Mouse (Mus musculus): Measurements from ENCODE around the gene Pofut1. TPM values are rescaled to one million over a fixed set of nuclear protein-coding genes. Genes with fewer than 3 reads are reported as not detected.

The Pofut1 gene
- polyA plus RNA-seq, 1 experiment from 2014 or later = 5.7 TPM

- H3K9me3 ChIP-seq = no peaks in the 10 kb centered on the region
- no peak overlapping the region for H3K9ac ChIP-seq (replicated peaks)
- no peak overlapping the region for H3K4me2 ChIP-seq (replicated peaks)
- ATAC-seq (replicated peaks) = no peak
- no peak overlapping the region for H3K27ac ChIP-seq (replicated peaks)
- H3K4me1 ChIP-seq = no peaks in the 10 kb centered on the region
- H3K36me3 ChIP-seq = no peaks in the 10 kb centered on the region
- no peaks in the 10 kb centered on the region for H3K27me3 ChIP-seq
- H3K4me3 ChIP-seq = no peak overlapping the region
- 81% methylated on average over 4 of the region's 4 CpGs for WGBS
These were observed 57.1 kb downstream of the Pofut1 start for GRCm38 (mm10) chr2:153298460-153298859.

- no peak overlapping the region for H3K9ac ChIP-seq (replicated peaks)
- ATAC-seq (replicated peaks) = no peak
- H3K4me1 ChIP-seq = no peaks in the 10 kb centered on the region
- 82% methylated on average over 4 of the region's 4 CpGs for WGBS
- H3K4me3 ChIP-seq = no peak overlapping the region
- no peak overlapping the region for H3K4me2 ChIP-seq (replicated peaks)
- H3K27me3 ChIP-seq = no peaks in the 10 kb centered on the region
- H3K27ac ChIP-seq (replicated peaks) = no peak overlapping the region
- no peaks in the 10 kb centered on the region for H3K36me3 ChIP-seq
- no peaks in the 10 kb centered on the region for H3K9me3 ChIP-seq
These were observed 57.5 kb downstream of the Pofut1 start for GRCm38 (mm10) chr2:153298863-153299262.

GRCm38 (mm10) chr2:153301123-153301522, 59.8 kb downstream of the Pofut1 start:
- Histone ChIP-seq H3K4me2 (replicated peaks) (no peak overlapping the region), H3K27ac (replicated peaks) (no peak overlapping the region), H3K4me1 (no peaks in the 10 kb centered on the region), H3K4me3 (no peak overlapping the region), H3K27me3 (no peaks in the 10 kb centered on the region), H3K9ac (replicated peaks) (no peak overlapping the region), H3K9me3 (no peaks in the 10 kb centered on the region), H3K36me3 (no peaks in the 10 kb centered on the region)
- WGBS = 93% methylated on average over 5 of the region's 5 CpGs
- no peak for ATAC-seq (replicated peaks)

- H3K9me3 ChIP-seq = no peaks in the 10 kb centered on the region
- 85% methylated on average over 6 of the region's 6 CpGs for WGBS
- H3K4me2 ChIP-seq (replicated peaks) = no peak overlapping the region
- no peaks in the 10 kb centered on the region for H3K4me1 ChIP-seq
- no peak overlapping the region for H3K4me3 ChIP-seq
- ATAC-seq (replicated peaks) = no peak
- H3K36me3 ChIP-seq = no peaks in the 10 kb centered on the region
- no peak overlapping the region for H3K9ac ChIP-seq (replicated peaks)
- H3K27me3 ChIP-seq = no peaks in the 10 kb centered on the region
- no peak overlapping the region for H3K27ac ChIP-seq (replicated peaks)
These were observed 63.9 kb downstream of the Pofut1 start for GRCm38 (mm10) chr2:153305240-153305639.

GRCm38 (mm10) chr2:153308586-153308985, 67.3 kb downstream of the Pofut1 start:
- Histone ChIP-seq H3K4me1 (no peaks in the 10 kb centered on the region), H3K36me3 (no peaks in the 10 kb centered on the region), H3K9ac (replicated peaks) (no peak overlapping the region), H3K4me3 (no peak overlapping the region), H3K9me3 (no peaks in the 10 kb centered on the region), H3K27ac (replicated peaks) (no peak overlapping the region), H3K27me3 (no peaks in the 10 kb centered on the region), H3K4me2 (replicated peaks) (no peak overlapping the region)
- WGBS = 91% methylated on average over 7 of the region's 7 CpGs
- no peak for ATAC-seq (replicated peaks)

GRCm38 (mm10) chr2:153309106-153309505, 67.8 kb downstream of the Pofut1 start:
- no peak for ATAC-seq (replicated peaks)
- Histone ChIP-seq H3K4me1 (no peaks in the 10 kb centered on the region), H3K27ac (replicated peaks) (no peak overlapping the region), H3K27me3 (no peaks in the 10 kb centered on the region), H3K4me3 (no peak overlapping the region), H3K4me2 (replicated peaks) (no peak overlapping the region), H3K9me3 (no peaks in the 10 kb centered on the region), H3K36me3 (no peaks in the 10 kb centered on the region), H3K9ac (replicated peaks) (no peak overlapping the region)
- 84% methylated on average over 8 of the region's 8 CpGs for WGBS

GRCm38 (mm10) chr2:153310228-153310627, 68.9 kb downstream of the Pofut1 start:
- Histone ChIP-seq H3K9ac (replicated peaks) (no peak overlapping the region), H3K27ac (replicated peaks) (no peak overlapping the region), H3K4me1 (no peaks in the 10 kb centered on the region), H3K27me3 (no peaks in the 10 kb centered on the region), H3K9me3 (no peaks in the 10 kb centered on the region), H3K4me2 (replicated peaks) (no peak overlapping the region), H3K36me3 (no peaks in the 10 kb centered on the region), H3K4me3 (no peak overlapping the region)
- no peak for ATAC-seq (replicated peaks)
- 75% methylated on average over 6 of the region's 6 CpGs for WGBS

- no peak overlapping the region for H3K27ac ChIP-seq (replicated peaks)
- no peak overlapping the region for H3K4me3 ChIP-seq
- no peak overlapping the region for H3K4me2 ChIP-seq (replicated peaks)
- H3K36me3 ChIP-seq = peaks cover 18% of the 10 kb centered on the region
- H3K4me1 ChIP-seq = no peaks in the 10 kb centered on the region
- H3K9ac ChIP-seq (replicated peaks) = no peak overlapping the region
- no peak for ATAC-seq (replicated peaks)
- no peaks in the 10 kb centered on the region for H3K27me3 ChIP-seq
- 85% methylated on average over 9 of the region's 9 CpGs for WGBS
- H3K9me3 ChIP-seq = no peaks in the 10 kb centered on the region
These were observed 71.6 kb downstream of the Pofut1 start for GRCm38 (mm10) chr2:153312884-153313283.

- H3K4me3 ChIP-seq = no peak overlapping the region
- no peaks in the 10 kb centered on the region for H3K27me3 ChIP-seq
- 92% methylated on average over 4 of the region's 4 CpGs for WGBS
- no peak for ATAC-seq (replicated peaks)
- no peak overlapping the region for H3K9ac ChIP-seq (replicated peaks)
- H3K4me2 ChIP-seq (replicated peaks) = no peak overlapping the region
- no peaks in the 10 kb centered on the region for H3K9me3 ChIP-seq
- H3K27ac ChIP-seq (replicated peaks) = no peak overlapping the region
- H3K4me1 ChIP-seq = no peaks in the 10 kb centered on the region
- peaks cover 50% of the 10 kb centered on the region for H3K36me3 ChIP-seq
These were observed 77.1 kb downstream of the Pofut1 start for GRCm38 (mm10) chr2:153318408-153318807.

- no peak for ATAC-seq (replicated peaks)
- H3K9me3 ChIP-seq = no peaks in the 10 kb centered on the region
- H3K4me2 ChIP-seq (replicated peaks) = no peak overlapping the region
- no peak overlapping the region for H3K27ac ChIP-seq (replicated peaks)
- H3K36me3 ChIP-seq = peaks cover 57% of the 10 kb centered on the region
- no peak overlapping the region for H3K9ac ChIP-seq (replicated peaks)
- no peaks in the 10 kb centered on the region for H3K27me3 ChIP-seq
- H3K4me1 ChIP-seq = no peaks in the 10 kb centered on the region
- WGBS = 93% methylated on average over 8 of the region's 8 CpGs
- no peak overlapping the region for H3K4me3 ChIP-seq
These were observed 77.8 kb downstream of the Pofut1 start for GRCm38 (mm10) chr2:153319036-153319643.

Other genes with a start within 250 kb of the Pofut1 start
- 188 and 189 TPM in 2 replicates for gene Pdrg1, start 226.1 kb upstream of the Pofut1 start, polyA plus RNA-seq (2015; fragmentation: Nextera tagmentation; extraction: Ambion mirVana)
- 1.9 and 2.0 TPM in 2 replicates for gene Xkr7, start 209.7 kb upstream of the Pofut1 start, polyA plus RNA-seq (2015; fragmentation: Nextera tagmentation; extraction: Ambion mirVana)
- 0.98 and 1.1 TPM in 2 replicates for gene Ccm2l, start 175.6 kb upstream of the Pofut1 start, polyA plus RNA-seq (2015; fragmentation: Nextera tagmentation; extraction: Ambion mirVana)
- gene Hck, start 133.1 kb upstream of the Pofut1 start, polyA plus RNA-seq (2015; fragmentation: Nextera tagmentation; extraction: Ambion mirVana) = 1.2 and 1.4 TPM in 2 replicates
- 70.0 and 71.9 TPM in 2 replicates for gene Tm9sf4, start 80.2 kb upstream of the Pofut1 start, polyA plus RNA-seq (2015; fragmentation: Nextera tagmentation; extraction: Ambion mirVana)
- gene Tspyl3, start 16.1 kb upstream of the Pofut1 start, polyA plus RNA-seq (2015; fragmentation: Nextera tagmentation; extraction: Ambion mirVana) = 29.4 and 33.1 TPM in 2 replicates
- gene Plagl2, start 107 bp upstream of the Pofut1 start, polyA plus RNA-seq (2015; fragmentation: Nextera tagmentation; extraction: Ambion mirVana) = 6.8 and 7.7 TPM in 2 replicates
- gene Kif3b, start 49.9 kb downstream of the Pofut1 start, polyA plus RNA-seq (2015; fragmentation: Nextera tagmentation; extraction: Ambion mirVana) = 18.7 and 19.0 TPM in 2 replicates
- gene Asxl1, start 104.3 kb downstream of the Pofut1 start, polyA plus RNA-seq (2015; fragmentation: Nextera tagmentation; extraction: Ambion mirVana) = 13.1 and 17.1 TPM in 2 replicates